Mouse (Mus musculus) limb, embryonic 10.5 days (tissue): ENCODE measurements around the gene Krtap4-1. TPM values are rescaled to one million over a fixed set of nuclear protein-coding genes. Genes with fewer than 3 reads are reported as not detected.
"Not testable (repeated sequence)": the region's sequence is repeated elsewhere in the genome, so short reads cannot be mapped to it uniquely, and the experiment has no call there.

Experiments used
- DNase-seq: peaks from one replicate; pipeline ENCODE4 v3.0.0-alpha.2; 2017; ENCODE audit warnings: low spot score
- H3K27ac ChIP-seq: fragments of 300-500 bp; sonication (generic); 2 replicates; pipeline ENCODE4 v1.5.1; 2016; ENCODE audit warnings: mild to moderate bottlenecking
- H3K27me3 ChIP-seq: fragments of 300-500 bp; sonication (generic); 2 replicates; pipeline ENCODE4 v1.6.1; 2016; ENCODE audit warnings: low read depth, mild to moderate bottlenecking; ENCODE audit not compliant: poor library complexity, severe bottlenecking
- H3K36me3 ChIP-seq: fragments of 300-500 bp; sonication (generic); 2 replicates; pipeline ENCODE4 v1.6.1; 2016; ENCODE audit warnings: mild to moderate bottlenecking, moderate library complexity
- H3K4me1 ChIP-seq: fragments of 300-500 bp; sonication (generic); 2 replicates; pipeline ENCODE4 v1.6.1; 2016
- H3K4me3 ChIP-seq: fragments of 300-500 bp; sonication (generic); 2 replicates; pipeline ENCODE4 v1.5.1; 2016; ENCODE audit warnings: mild to moderate bottlenecking, moderate library complexity
- H3K9me3 ChIP-seq: fragments of 300-500 bp; sonication (generic); replicated peaks from 2 replicates; pipeline ENCODE4 v1.6.1; 2016; ENCODE audit warnings: mild to moderate bottlenecking
- WGBS: fragments of 180-500 bp; shearing (Covaris S2); methylation state at CpG from one replicate; pipeline ENCODE4 v1.1.7; 2016; 5-methylcytosine and 5-hydroxymethylcytosine counted together
- polyA plus RNA-seq: library from polyadenylated mRNA; unstranded; fragments of >200 nt; fragmentation: Nextera tagmentation; extraction: Ambion mirVana; gene quantifications from 2 replicates; pipeline ENCODE4 v1.2.1, GENCODE M21; 2016

Gene Krtap4-1
- not detected in 2 replicates for polyA plus RNA-seq

GRCm38 (mm10) chr11:99628138-99628537 is at the start of gene Krtap4-1:
Gene Krtap4-1 (minus strand): TSS chr11:99628238.
- DNase-seq: no peak
- WGBS: 84% methylated on average over 4 of the region's 4 CpGs
- Histone ChIP-seq H3K4me3 (no peak within 1 kb of the TSS), H3K27ac (no peak within 1 kb of the TSS), H3K9me3 (no peaks in the 10 kb centered on the region), H3K27me3 (no peaks in the 10 kb centered on the region), H3K36me3 (no peaks in the 10 kb centered on the region), H3K4me1 (no peaks in the 10 kb centered on the region)

DNA sequence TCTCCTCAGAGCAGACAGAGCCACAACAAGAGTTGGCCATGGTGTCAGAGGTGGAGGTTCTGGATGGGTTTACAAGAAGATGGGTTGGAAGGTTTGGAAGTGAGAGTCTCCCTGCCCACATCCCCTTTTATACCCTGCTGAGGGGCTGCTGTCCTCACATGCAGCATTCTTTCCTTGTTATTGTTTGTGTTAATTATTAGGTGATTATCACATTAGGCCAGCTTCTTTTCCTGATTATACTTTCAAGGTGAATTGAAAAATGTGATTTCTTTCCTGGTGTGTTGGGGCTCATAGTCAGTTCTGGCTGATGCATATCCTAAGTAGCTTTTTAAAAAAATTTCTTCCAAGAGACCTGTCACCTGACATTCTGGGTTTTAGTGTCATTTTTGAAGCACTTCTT is 37.8 kb upstream of the Krtap4-1 start, which contains the start of gene Krtap4-6:
TSS of gene Krtap4-6 (minus strand) at position 101 of the 400 bp plus-strand sequence.
- H3K27me3 ChIP-seq: no peaks in the 10 kb centered on the region
- no peaks in the 10 kb centered on the region for H3K4me1 ChIP-seq
- H3K9me3 ChIP-seq: no peaks in the 10 kb centered on the region
- H3K36me3 ChIP-seq: no peaks in the 10 kb centered on the region
- H3K4me3 ChIP-seq: no peak within 1 kb of the TSS
- no peak within 1 kb of the TSS for H3K27ac ChIP-seq
- no peak for DNase-seq

DNA sequence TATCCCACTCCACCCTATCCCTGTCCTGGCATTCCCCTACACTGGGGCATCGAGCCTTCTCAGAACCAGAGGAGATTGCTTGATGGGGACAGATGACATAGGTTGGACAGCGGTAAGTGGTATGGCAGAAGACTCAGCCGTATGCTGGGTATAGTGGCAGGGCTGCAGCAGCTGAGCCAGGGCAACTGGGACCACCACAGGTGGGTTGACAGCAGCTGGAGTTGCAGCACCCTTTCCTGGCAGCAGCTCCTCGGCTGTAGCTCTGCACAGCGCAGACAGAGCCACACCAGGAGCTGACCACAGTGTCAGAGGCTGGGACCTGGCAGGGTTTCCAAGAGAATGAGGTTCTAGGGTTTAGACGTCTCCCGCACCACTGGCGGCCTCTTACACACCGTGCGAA is 34.8 kb upstream of the Krtap4-1 start:
- Histone ChIP-seq H3K4me3 (no peak overlapping the region), H3K36me3 (no peaks in the 10 kb centered on the region), H3K4me1 (no peaks in the 10 kb centered on the region), H3K27ac (no peak overlapping the region), H3K27me3 (no peaks in the 10 kb centered on the region), H3K9me3 (no peaks in the 10 kb centered on the region)
- WGBS: 87% methylated on average over 10 of the region's 10 CpGs
- DNase-seq: no peak

- Histone ChIP-seq H3K36me3 (no peaks in the 10 kb centered on the region), H3K4me3 (no peak overlapping the region), H3K27me3 (no peaks in the 10 kb centered on the region), H3K9me3 (no peaks in the 10 kb centered on the region), H3K4me1 (no peaks in the 10 kb centered on the region), H3K27ac (no peak overlapping the region)
- no peak for DNase-seq
- 91% methylated on average over 4 of the region's 4 CpGs for WGBS
Measured at GRCm38 (mm10) chr11:99659256-99659655, 31.2 kb upstream of the Krtap4-1 start.

GRCm38 (mm10) chr11:99658467-99659010 is 30.5 kb upstream of the Krtap4-1 start, which contains the start of gene Gm11563:
Gene Gm11563 (minus strand): TSS chr11:99658960.
- H3K4me3 ChIP-seq, H3K4me1 ChIP-seq, H3K27me3 ChIP-seq, H3K9me3 ChIP-seq, H3K36me3 ChIP-seq, H3K27ac ChIP-seq, DNase-seq: not testable (repeated sequence)
- 62% methylated on average over 10 of the region's 10 CpGs for WGBS

DNA sequence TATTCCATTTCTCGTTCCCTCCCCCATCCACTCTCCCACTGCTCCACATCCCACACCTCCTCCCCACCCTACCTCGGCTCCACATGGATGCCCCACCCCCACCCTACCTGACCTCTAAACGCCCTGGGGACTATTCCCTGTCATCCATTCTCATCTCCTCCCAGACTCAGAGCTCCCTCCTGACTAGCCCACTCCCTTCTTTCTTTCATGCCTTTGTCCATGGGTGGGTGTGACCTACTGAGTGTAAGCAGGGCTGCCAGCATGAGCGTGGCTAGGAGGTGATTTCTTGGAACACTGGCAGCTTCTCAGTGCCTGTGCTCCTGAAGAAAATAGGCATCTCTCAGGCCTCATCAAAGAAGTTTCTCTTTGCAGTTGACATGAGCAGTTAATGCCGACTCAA is 29.0 kb upstream of the Krtap4-1 start:
- Histone ChIP-seq H3K4me1 (no peaks in the 10 kb centered on the region), H3K27me3 (no peaks in the 10 kb centered on the region), H3K27ac (no peak overlapping the region), H3K4me3 (no peak overlapping the region), H3K9me3 (no peaks in the 10 kb centered on the region), H3K36me3 (no peaks in the 10 kb centered on the region)
- WGBS: 54% methylated on average over 5 of the region's 5 CpGs
- no peak for DNase-seq

DNA sequence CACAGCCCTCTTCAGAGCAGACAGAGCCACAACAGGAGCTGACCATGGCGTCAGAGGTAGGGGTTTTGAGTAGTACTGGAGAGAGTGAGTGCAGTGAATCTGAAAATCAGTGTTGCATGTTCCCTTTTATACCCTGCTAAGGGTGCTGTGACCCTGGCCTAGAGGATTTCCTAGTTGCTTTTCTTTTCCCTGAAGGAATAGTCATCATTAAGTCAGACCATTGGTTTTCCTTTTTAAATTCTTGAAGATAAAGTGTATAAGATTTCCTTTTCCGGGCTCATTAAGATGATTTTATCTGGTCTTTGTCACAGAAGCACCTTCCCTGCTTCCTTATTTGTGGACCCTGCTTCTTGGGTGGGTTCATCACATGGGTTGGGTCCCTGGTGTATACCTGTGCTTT is 22.1 kb upstream of the Krtap4-1 start, which contains the start of gene Gm11555:
TSS of gene Gm11555 (minus strand) at position 101 of the 400 bp plus-strand sequence.
- no peaks in the 10 kb centered on the region for H3K4me1 ChIP-seq
- H3K27ac ChIP-seq: no peak within 1 kb of the TSS
- 83% methylated on average over 2 of the region's 2 CpGs for WGBS
- H3K9me3 ChIP-seq: no peaks in the 10 kb centered on the region
- DNase-seq: no peak
- no peak within 1 kb of the TSS for H3K4me3 ChIP-seq
- no peaks in the 10 kb centered on the region for H3K27me3 ChIP-seq
- H3K36me3 ChIP-seq: no peaks in the 10 kb centered on the region

- Histone ChIP-seq H3K36me3 (no peaks in the 10 kb centered on the region), H3K27ac (no peak overlapping the region), H3K4me1 (no peaks in the 10 kb centered on the region), H3K27me3 (no peaks in the 10 kb centered on the region), H3K4me3 (no peak overlapping the region), H3K9me3 (no peaks in the 10 kb centered on the region)
- no peak for DNase-seq
- 89% methylated on average over 15 of the region's 15 CpGs for WGBS
Measured at GRCm38 (mm10) chr11:99646444-99646843, 18.4 kb upstream of the Krtap4-1 start.

GRCm38 (mm10) chr11:99644351-99644750 is 16.3 kb upstream of the Krtap4-1 start:
- WGBS: 75% methylated on average over 3 of the region's 3 CpGs
- Histone ChIP-seq H3K4me3 (no peak overlapping the region), H3K9me3 (no peaks in the 10 kb centered on the region), H3K27ac (no peak overlapping the region), H3K4me1 (peaks cover 4% of the 10 kb centered on the region; the same call in 1 of the 2 replicates), H3K27me3 (no peaks in the 10 kb centered on the region), H3K36me3 (no peaks in the 10 kb centered on the region)
- DNase-seq: no peak

GRCm38 (mm10) chr11:99643635-99644139 is 15.6 kb upstream of the Krtap4-1 start, which contains the start of gene Krtap4-7:
Gene Krtap4-7 (minus strand): TSS chr11:99644089.
- DNase-seq, H3K4me3 ChIP-seq, H3K27ac ChIP-seq, H3K27me3 ChIP-seq, H3K4me1 ChIP-seq, H3K36me3 ChIP-seq, H3K9me3 ChIP-seq: not testable (repeated sequence)
- 79% methylated on average over 9 of the region's 9 CpGs for WGBS

GRCm38 (mm10) chr11:99640926-99641325 is 12.9 kb upstream of the Krtap4-1 start:
- DNase-seq: no peak
- no peak overlapping the region for H3K4me3 ChIP-seq

DNA sequence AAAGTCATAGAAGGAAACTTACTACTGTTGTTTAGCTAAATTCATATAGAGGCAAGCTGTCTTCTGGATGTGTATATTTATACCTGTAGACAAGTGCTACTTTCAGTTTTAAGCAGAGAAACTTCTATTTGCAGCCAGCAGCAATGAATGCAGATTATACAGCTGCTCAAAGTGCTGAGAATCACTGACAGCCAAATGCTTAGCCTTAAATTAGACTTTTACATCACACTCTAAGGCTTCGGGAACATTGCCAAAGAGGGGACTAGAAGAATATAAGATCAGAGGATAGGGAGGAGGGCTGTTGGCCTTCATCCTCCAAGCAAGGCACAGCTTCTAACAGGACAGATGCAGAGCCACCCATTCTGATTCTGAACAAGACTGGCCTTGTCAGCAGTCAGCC is 9.0 kb upstream of the Krtap4-1 start:
- Histone ChIP-seq H3K4me1 (peaks cover 6% of the 10 kb centered on the region), H3K27ac (no peak overlapping the region), H3K36me3 (no peaks in the 10 kb centered on the region), H3K4me3 (no peak overlapping the region), H3K27me3 (no peaks in the 10 kb centered on the region), H3K9me3 (no peaks in the 10 kb centered on the region)
- WGBS: 81% methylated on average over 1 of the region's 1 CpGs
- no peak for DNase-seq

More at GRCm38 (mm10) chr11:99640926-99641325, 12.9 kb upstream of the Krtap4-1 start:
- H3K27ac ChIP-seq: no peak overlapping the region
- no peaks in the 10 kb centered on the region for H3K9me3 ChIP-seq
- WGBS: 50% methylated on average over 1 of the region's 1 CpGs
- H3K4me1 ChIP-seq: peaks cover 4% of the 10 kb centered on the region; the same call in 1 of the 2 replicates
- H3K27me3 ChIP-seq: no peaks in the 10 kb centered on the region
- H3K36me3 ChIP-seq: no peaks in the 10 kb centered on the region

DNA sequence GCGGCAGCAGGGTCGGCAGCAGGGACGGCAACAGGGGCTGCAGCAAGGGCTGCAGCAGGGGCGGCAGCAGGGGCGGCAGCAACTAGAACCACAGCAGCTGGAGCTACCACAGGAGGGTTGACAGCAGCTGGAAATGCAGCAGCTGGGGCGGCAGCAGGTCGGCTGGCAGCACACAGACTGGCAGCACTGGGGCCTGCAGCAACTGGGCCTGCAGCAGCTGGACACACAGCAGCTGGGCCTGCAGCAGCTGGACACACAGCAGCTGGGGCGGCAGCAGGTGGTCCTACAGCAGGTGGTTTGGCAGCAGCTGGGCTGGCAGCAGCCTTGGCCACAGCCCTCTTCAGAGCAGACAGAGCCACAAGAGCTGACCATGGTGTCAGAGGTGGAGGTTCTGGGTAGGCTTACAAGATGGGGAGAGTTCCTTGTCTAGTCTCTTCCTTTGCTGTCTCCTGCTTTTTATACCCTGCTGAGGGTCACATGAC is 6.7 kb upstream of the Krtap4-1 start, which contains the start of gene Krtap4-2:
TSS of gene Krtap4-2 (minus strand) at position 432 of the 482 bp plus-strand sequence.
- WGBS: 46% methylated on average over 8 of the region's 8 CpGs

More for the DNA sequence above, 6.7 kb upstream of the Krtap4-1 start, which contains the start of gene Krtap4-2:
- Histone ChIP-seq H3K9me3 (no peaks in the 10 kb centered on the region), H3K4me1 (peaks cover 2% of the 10 kb centered on the region; the same call in 1 of the 2 replicates), H3K27me3 (no peaks in the 10 kb centered on the region), H3K27ac (no peak within 1 kb of the TSS), H3K4me3 (no peak within 1 kb of the TSS), H3K36me3 (no peaks in the 10 kb centered on the region)
- no peak for DNase-seq
